Mouse (Mus musculus) cerebellum, adult 2 months (tissue): ENCODE data around the gene Prlhr. TPM values are rescaled to one million over a fixed set of nuclear protein-coding genes. Genes with fewer than 3 reads are reported as not detected.
A peak's percentile ranks its signal among the peaks of the same experiment; 100 is the strongest.

Source experiments
- DNase-seq, 2 experiments: peaks; one replicate each; pipeline ENCODE4 v3.0.0; 2021
- H3K27ac ChIP-seq: fragments of 200-500 bp; 2 replicates; pipeline ENCODE4 v1.5.1; 2012; ENCODE audit warnings: low read length, control low read depth, inconsistent platforms; ENCODE audit not compliant: insufficient read depth
- H3K27me3 ChIP-seq: fragments of 200-500 bp; 2 replicates; pipeline ENCODE4 v1.6.1; 2012; ENCODE audit warnings: inconsistent platforms, mild to moderate bottlenecking, low read length, moderate library complexity; ENCODE audit not compliant: control insufficient read depth, insufficient read depth
- H3K4me1 ChIP-seq: fragments of 200-500 bp; 2 replicates; pipeline ENCODE4 v1.6.1; 2011; ENCODE audit warnings: low read length; ENCODE audit not compliant: control insufficient read depth, insufficient read depth
- H3K4me3 ChIP-seq: fragments of 200-500 bp; replicated peaks from 2 replicates; pipeline ENCODE3; 2011; ENCODE audit warnings: mild to moderate bottlenecking, low read depth, low read length, control low read depth; ENCODE audit not compliant: insufficient read depth
- CTCF ChIP-seq: fragments of 200-500 bp; IDR thresholded peaks from 2 replicates; pipeline ENCODE4 v1.5.1; 2011; ENCODE audit warnings: low read depth, mild to moderate bottlenecking, control low read depth, low read length, moderate library complexity, borderline replicate concordance; ENCODE audit not compliant: insufficient read depth
- POLR2A ChIP-seq: fragments of 200-500 bp; IDR thresholded peaks from 2 replicates; pipeline ENCODE4 v1.6.1; 2011; ENCODE audit warnings: low read length, control low read depth, borderline replicate concordance; ENCODE audit not compliant: insufficient read depth
- WGBS: fragments of 180-500 bp; shearing (Covaris S2); methylation state at CpG from one replicate; pipeline ENCODE4 v1.1.7; 2018; 5-methylcytosine and 5-hydroxymethylcytosine counted together
- polyA plus RNA-seq: library from polyadenylated mRNA; depleted of rRNA; stranded (reverse); fragments of >200 nt; gene quantifications from 2 replicates; pipeline ENCODE4 v1.2.3, GENCODE M21; 2012

The Prlhr gene
- polyA plus RNA-seq, 1 experiment: 0.90 TPM

- no peaks in the 10 kb centered on the region for H3K27me3 ChIP-seq
- DNase-seq: no peak
- no peak overlapping the region for H3K4me3 ChIP-seq
- 39% methylated on average over 2 of the region's 2 CpGs for WGBS
- no peak overlapping the region for H3K27ac ChIP-seq
- TF ChIP-seq POLR2A: no peak
- no peak for TF ChIP-seq CTCF
- H3K4me1 ChIP-seq: no peaks in the 10 kb centered on the region; the same call in 1 of the 2 replicates
Observed at GRCm38 (mm10) chr19:60461476-60461875, 6.6 kb downstream of the Prlhr start.

GRCm38 (mm10) chr19:60459680-60460079 lies 8.4 kb downstream of the Prlhr start:
- no peak overlapping the region for H3K27ac ChIP-seq
- H3K4me1 ChIP-seq: no peaks in the 10 kb centered on the region; the same call in 1 of the 2 replicates
- no peak overlapping the region for H3K4me3 ChIP-seq
- DNase-seq: no peak
- no peaks in the 10 kb centered on the region for H3K27me3 ChIP-seq
- 49% methylated on average over 3 of the region's 3 CpGs for WGBS
- TF ChIP-seq CTCF (no peak), POLR2A (no peak)

GRCm38 (mm10) chr19:60459071-60459470 lies 9.0 kb downstream of the Prlhr start:
- 69% methylated on average over 2 of the region's 2 CpGs for WGBS
- DNase-seq: no peak
- no peaks in the 10 kb centered on the region; the same call in 1 of the 2 replicates for H3K4me1 ChIP-seq
- no peak for TF ChIP-seq CTCF
- no peak for TF ChIP-seq POLR2A
- H3K27me3 ChIP-seq: no peaks in the 10 kb centered on the region
- H3K27ac ChIP-seq: no peak overlapping the region
- H3K4me3 ChIP-seq: no peak overlapping the region

GRCm38 (mm10) chr19:60455791-60456190 lies 12.3 kb downstream of the Prlhr start:
- WGBS: 91% methylated on average over 1 of the region's 1 CpGs
- Histone ChIP-seq H3K27me3 (no peaks in the 10 kb centered on the region), H3K4me1 (no peaks in the 10 kb centered on the region), H3K27ac (no peak overlapping the region), H3K4me3 (no peak overlapping the region)
- TF ChIP-seq POLR2A (no peak), CTCF (no peak)
- DNase-seq: no peak

GRCm38 (mm10) chr19:60440531-60440930 lies 27.6 kb downstream of the Prlhr start:
- Histone ChIP-seq H3K4me1 (no peaks in the 10 kb centered on the region), H3K27ac (no peak overlapping the region), H3K4me3 (no peak overlapping the region), H3K27me3 (no peaks in the 10 kb centered on the region)
- no peak for TF ChIP-seq CTCF
- no peak for TF ChIP-seq POLR2A
- no peak for DNase-seq

- Histone ChIP-seq H3K27ac (no peak overlapping the region), H3K4me1 (no peaks in the 10 kb centered on the region), H3K4me3 (no peak overlapping the region), H3K27me3 (no peaks in the 10 kb centered on the region)
- WGBS: 37% methylated on average over 5 of the region's 5 CpGs
- TF ChIP-seq CTCF (no peak), POLR2A (no peak)
- no peak for DNase-seq
Observed at GRCm38 (mm10) chr19:60440083-60440482, 28.0 kb downstream of the Prlhr start.

- no peaks in the 10 kb centered on the region for H3K27me3 ChIP-seq
- no peaks in the 10 kb centered on the region for H3K4me1 ChIP-seq
- H3K27ac ChIP-seq: no peak overlapping the region
- TF ChIP-seq POLR2A (no peak), CTCF (peak; percentile 38)
- DNase-seq: no peak
- WGBS: 48% methylated on average over 6 of the region's 6 CpGs
- no peak overlapping the region for H3K4me3 ChIP-seq
Observed at GRCm38 (mm10) chr19:60437566-60438241, 30.4 kb downstream of the Prlhr start.

- H3K4me1 ChIP-seq: no peaks in the 10 kb centered on the region
- 81% methylated on average over 6 of the region's 6 CpGs for WGBS
- no peaks in the 10 kb centered on the region for H3K27me3 ChIP-seq
- no peak for DNase-seq
- TF ChIP-seq POLR2A: no peak
- TF ChIP-seq CTCF: no peak
- H3K4me3 ChIP-seq: no peak overlapping the region
- H3K27ac ChIP-seq: no peak overlapping the region
Observed at GRCm38 (mm10) chr19:60432347-60433129, 35.6 kb downstream of the Prlhr start.
